Mouse (Mus musculus): ENCODE data around the gene Man1a2.

GRCm38 (mm10) chr3:100591053-100591452, 94.2 kb downstream of the Man1a2 start:
- TF ChIP-seq CTCF (IDR thresholded peaks at IDR 0.05; ENCODE audit: borderline replicate concordance, insufficient read depth, low read depth, low read length) (no peak), POLR2A (IDR thresholded peaks at IDR 0.05; ENCODE audit: borderline replicate concordance, insufficient read depth, low read length) (no peak)

Data from cerebellum, adult 2 months (tissue).